15 mouse cellular contexts compared by ENCODE assay signal in the genomic region with DNA sequence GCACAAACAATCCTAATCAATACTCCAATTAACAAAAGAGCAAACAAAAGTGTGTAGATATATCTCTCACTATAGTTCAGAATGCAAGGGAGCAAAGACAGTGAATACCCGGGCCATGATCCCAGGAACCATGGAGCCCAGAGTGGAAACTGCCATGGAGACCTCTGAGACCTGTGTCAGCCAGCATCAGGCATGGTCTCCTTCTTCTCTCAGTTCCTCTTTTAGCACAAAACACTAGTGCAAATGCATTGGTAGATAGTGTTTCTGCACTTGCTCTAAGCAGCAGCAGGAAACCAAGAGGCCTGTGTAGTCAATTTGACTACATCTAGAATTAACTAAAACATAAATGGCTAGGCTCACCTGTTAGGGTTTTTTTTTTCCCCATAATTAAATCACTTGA.
"Had no signal": no experiment of that assay in that cellular context is flagged by ENCODE, and none has a peak within 500 bp of the region (broad histone marks: within the 10 kb centered on the region; RNA-seq: fewer than 3 reads in every experiment).

No protein-coding gene starts in this region.

- H3K27me3 ChIP-seq: kidney, embryonic 15.5 days; limb, embryonic 15.5 days; lung, embryonic 15.5 days; midbrain, embryonic 13.5 days; neural tube, embryonic 15.5 days had no signal

- H3K27ac ChIP-seq: kidney, embryonic 15.5 days; limb, embryonic 15.5 days; lung, embryonic 15.5 days; macrophage; midbrain, embryonic 13.5 days; neural tube, embryonic 15.5 days had no signal

- H3K4me1 ChIP-seq: kidney, embryonic 15.5 days; limb, embryonic 15.5 days; lung, embryonic 15.5 days; midbrain, embryonic 13.5 days; neural tube, embryonic 15.5 days had no signal

- ATAC-seq: midbrain, embryonic 13.5 days had no signal

- H3K4me3 ChIP-seq: kidney, embryonic 15.5 days; limb, embryonic 15.5 days; lung, embryonic 15.5 days; midbrain, embryonic 13.5 days; myocyte; neural tube, embryonic 15.5 days had no signal

- DNase-seq: kidney, adult 2 months; kidney, postnatal 25 days; layer of hippocampus, adult 9-11 months; layer of hippocampus, postnatal 36 days; lung, postnatal 14 days; thymus, adult 18-20 months; thymus, postnatal 14 days had no signal

- H3K9me3 ChIP-seq: kidney, embryonic 15.5 days; limb, embryonic 15.5 days; lung, embryonic 15.5 days; midbrain, embryonic 13.5 days; neural tube, embryonic 15.5 days had no signal

- H3K36me3 ChIP-seq: kidney, embryonic 15.5 days; limb, embryonic 15.5 days; lung, embryonic 15.5 days; midbrain, embryonic 13.5 days; neural tube, embryonic 15.5 days had no signal

- H3K9ac ChIP-seq: kidney, embryonic 15.5 days; limb, embryonic 15.5 days; liver, embryonic 14.5 days; lung, embryonic 15.5 days; midbrain, embryonic 13.5 days; neural tube, embryonic 15.5 days had no signal

- H3K4me2 ChIP-seq: kidney, embryonic 15.5 days; limb, embryonic 15.5 days; lung, embryonic 15.5 days; midbrain, embryonic 13.5 days; neural tube, embryonic 15.5 days had no signal
